7 mouse cellular contexts compared by ENCODE assay signal in the genomic region with DNA sequence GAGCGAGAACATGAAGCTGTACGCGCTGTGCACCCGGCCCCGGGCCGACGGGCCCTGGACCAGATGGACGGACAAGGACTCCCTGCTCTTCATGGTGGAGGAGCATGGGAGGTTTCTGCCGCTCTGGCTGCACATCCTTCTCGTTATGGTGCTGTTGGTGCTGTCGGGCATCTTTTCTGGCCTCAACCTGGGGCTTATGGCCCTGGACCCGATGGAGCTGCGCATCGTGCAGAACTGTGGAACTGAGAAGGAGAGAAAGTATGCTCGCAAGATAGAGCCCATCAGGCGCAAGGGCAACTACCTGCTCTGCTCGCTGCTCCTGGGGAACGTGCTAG. TPM values are rescaled to one million over a fixed set of nuclear protein-coding genes. Genes with fewer than 3 reads are reported as not detected.
DNase-seq lines count a peak whose midpoint lies in the region; ATAC-seq and TF ChIP-seq lines count a peak whose summit lies in the region.

No protein-coding gene starts in this region.

- peak overlapping the region; percentile 76 for H3K4me3 ChIP-seq in lung, adult 2 months (replicated peaks; ENCODE audit: extremely low read depth, low read depth, low read length)
- H3K4me3 ChIP-seq in cortical plate, adult 2 months (ENCODE audit: insufficient read depth, low read length): peak overlapping the region; percentile 87
- H3K4me3 ChIP-seq in hindbrain, embryonic 11.5 days (ENCODE audit: low read depth, low read length): peak overlapping the region; percentile 61
- H3K4me3 ChIP-seq in midbrain, embryonic 10.5 days: peak overlapping the region; percentile 70

- H3K27ac ChIP-seq in cortical plate, adult 2 months (ENCODE audit: insufficient read depth, low read length): no peak overlapping the region
- H3K27ac ChIP-seq in hindbrain, embryonic 11.5 days (ENCODE audit: low read depth, low read length): no peak overlapping the region
- peak overlapping the region; percentile 87 for H3K27ac ChIP-seq in midbrain, embryonic 10.5 days (replicated peaks)

- no peaks in the 10 kb centered on the region for H3K9me3 ChIP-seq in hindbrain, embryonic 11.5 days (ENCODE audit: control insufficient read depth, low read length)
- H3K9me3 ChIP-seq in midbrain, embryonic 10.5 days (replicated peaks): no peaks in the 10 kb centered on the region

- DNase-seq in lung, adult 2 months: no peak
- no peak for DNase-seq in lung, postnatal 36 days
- no peak for DNase-seq in hindbrain, embryonic 11.5 days (ENCODE audit: low spot score)
- DNase-seq in midbrain, embryonic 10.5 days (ENCODE audit: low spot score): no peak
- no peak for DNase-seq in layer of hippocampus, postnatal 25 days (ENCODE audit: extremely low spot score in 1 of 2, low spot score in 1 of 2)
- DNase-seq in spleen, adult 18-20 months: no peak

- TF ChIP-seq POLR2A in lung, adult 2 months (IDR thresholded peaks at IDR 0.05; ENCODE audit: borderline replicate concordance, extremely low read depth, low read depth, low read length): no peak
- no peak for TF ChIP-seq POLR2A in cortical plate, adult 2 months (IDR thresholded peaks at IDR 0.05; ENCODE audit: extremely low read depth, insufficient read depth, low read length)

- 15% methylated on average over 18 of the region's 18 CpGs for WGBS in lung, adult 2 months
- WGBS in hindbrain, embryonic 11.5 days: 14% methylated on average over 18 of the region's 18 CpGs
- 19% methylated on average over 18 of the region's 18 CpGs for WGBS in midbrain, embryonic 10.5 days

- no peaks in the 10 kb centered on the region for H3K27me3 ChIP-seq in hindbrain, embryonic 11.5 days (ENCODE audit: control insufficient read depth, insufficient read depth, low read length)
- peaks cover 28% of the 10 kb centered on the region for H3K27me3 ChIP-seq in midbrain, embryonic 10.5 days (ENCODE audit: low read depth, poor library complexity, severe bottlenecking)

- H3K4me2 ChIP-seq in hindbrain, embryonic 11.5 days (replicated peaks; ENCODE audit: low read depth, low read length): peak overlapping the region; percentile 84

- H3K36me3 ChIP-seq in hindbrain, embryonic 11.5 days (ENCODE audit: control insufficient read depth, insufficient read depth, low read length): no peaks in the 10 kb centered on the region
- no peaks in the 10 kb centered on the region for H3K36me3 ChIP-seq in midbrain, embryonic 10.5 days

- H3K9ac ChIP-seq in hindbrain, embryonic 11.5 days (ENCODE audit: low read depth, low read length): peak overlapping the region; percentile 76

- TF ChIP-seq CTCF in lung, adult 2 months (IDR thresholded peaks at IDR 0.05; ENCODE audit: insufficient read depth, low read length): no peak
- no peak for TF ChIP-seq CTCF in cortical plate, adult 2 months (IDR thresholded peaks at IDR 0.05; ENCODE audit: extremely low read depth, insufficient read depth, low read length)

- no peak for ATAC-seq in hindbrain, embryonic 11.5 days (ENCODE audit: low FRiP score)

- peaks cover 14% of the 10 kb centered on the region for H3K4me1 ChIP-seq in lung, adult 2 months (ENCODE audit: control insufficient read depth, insufficient read depth, low read length)
- peaks cover 4% of the 10 kb centered on the region; the same call in 1 of the 2 replicates for H3K4me1 ChIP-seq in cortical plate, adult 2 months (ENCODE audit: control insufficient read depth, insufficient read depth, low read length)
- H3K4me1 ChIP-seq in hindbrain, embryonic 11.5 days (replicated peaks; ENCODE audit: control insufficient read depth, insufficient read depth, low read length): peaks cover 6% of the 10 kb centered on the region; the same call in 1 of the 2 replicates
- peaks cover 64% of the 10 kb centered on the region for H3K4me1 ChIP-seq in midbrain, embryonic 10.5 days

RNA-seq across cellular contexts. Expression of a gene that starts 0.7 kb away (rescaled TPM):
- 5.6 and 5.9 TPM in 2 replicates for polyA plus RNA-seq in lung, adult 2 months (2012; rRNA removed)
- 6.5 and 7.0 TPM in 2 replicates for polyA plus RNA-seq in cortical plate, adult 2 months (2012; rRNA removed)
- 9.5 and 10.4 TPM in 2 replicates for polyA plus RNA-seq in hindbrain, embryonic 11.5 days (2014; fragmentation: Nextera tagmentation; extraction: Ambion mirVana)
- polyA plus RNA-seq in midbrain, embryonic 10.5 days (2016; fragmentation: Nextera tagmentation; extraction: Ambion mirVana): 15.5 and 15.6 TPM in 2 replicates
- 10 to 100 TPM; 15.8 to 17.9 TPM for total RNA-seq in layer of hippocampus, postnatal 25 days (2021)

RNA-seq across cellular contexts. Expression of a gene that starts 27.0 kb away (rescaled TPM):
- 9.7 and 15.9 TPM in 2 replicates for polyA plus RNA-seq in lung, adult 2 months (2012; rRNA removed)
- polyA plus RNA-seq in cortical plate, adult 2 months (2012; rRNA removed): 33.0 and 33.3 TPM in 2 replicates
- polyA plus RNA-seq in hindbrain, embryonic 11.5 days (2014; fragmentation: Nextera tagmentation; extraction: Ambion mirVana): 35.7 and 45.3 TPM in 2 replicates
- polyA plus RNA-seq in midbrain, embryonic 10.5 days (2016; fragmentation: Nextera tagmentation; extraction: Ambion mirVana): 63.5 and 69.9 TPM in 2 replicates
- 10 to 100 TPM; 61.4 to 63.8 TPM for total RNA-seq in layer of hippocampus, postnatal 25 days (2021)

RNA-seq across cellular contexts. Expression of a gene that starts 39.6 kb away (rescaled TPM):
- 36.6 and 37.0 TPM in 2 replicates for polyA plus RNA-seq in lung, adult 2 months (2012; rRNA removed)
- 26.0 and 26.6 TPM in 2 replicates for polyA plus RNA-seq in cortical plate, adult 2 months (2012; rRNA removed)
- polyA plus RNA-seq in hindbrain, embryonic 11.5 days (2014; fragmentation: Nextera tagmentation; extraction: Ambion mirVana): 3.9 and 7.9 TPM in 2 replicates
- 2.6 and 3.1 TPM in 2 replicates for polyA plus RNA-seq in midbrain, embryonic 10.5 days (2016; fragmentation: Nextera tagmentation; extraction: Ambion mirVana)
- total RNA-seq in layer of hippocampus, postnatal 25 days (2021): 10 to 100 TPM; 33.2 to 37.5 TPM
